Mouse (Mus musculus) midbrain, embryonic 15.5 days (tissue): ENCODE measurements around the gene Mrap2. TPM values are rescaled to one million over a fixed set of nuclear protein-coding genes. Genes with fewer than 3 reads are reported as not detected.
"Not testable (repeated sequence)": the region's sequence is repeated elsewhere in the genome, so short reads cannot be mapped to it uniquely, and the experiment has no call there.

Experiments
- ATAC-seq: fragments of 200-750 bp; cut with Nextera tagmentation; replicated peaks from 2 replicates; pipeline ENCODE4 v1.8.0; 2017; ENCODE audit warnings: moderate TSS enrichment
- H3K27ac ChIP-seq: fragments of 300-500 bp; sonication (generic); 2 replicates; pipeline ENCODE4 v1.5.1; 2015; ENCODE audit warnings: mild to moderate bottlenecking, inconsistent platforms
- H3K27me3 ChIP-seq: fragments of 300-500 bp; sonication (generic); replicated peaks from 2 replicates; pipeline ENCODE4 v1.6.1; 2015; ENCODE audit warnings: inconsistent platforms
- H3K36me3 ChIP-seq: fragments of 300-500 bp; sonication (generic); replicated peaks from 2 replicates; pipeline ENCODE4 v1.6.1; 2015; ENCODE audit warnings: inconsistent platforms
- H3K4me1 ChIP-seq: fragments of 300-500 bp; sonication (generic); 2 replicates; pipeline ENCODE4 v1.6.1; 2015; ENCODE audit warnings: inconsistent platforms
- H3K4me2 ChIP-seq: fragments of 300-500 bp; sonication (generic); 2 replicates; pipeline ENCODE4 v1.6.1; 2015; ENCODE audit warnings: inconsistent platforms, mild to moderate bottlenecking, moderate library complexity
- H3K4me3 ChIP-seq: fragments of 300-500 bp; sonication (generic); 2 replicates; pipeline ENCODE4 v1.5.1; 2015; ENCODE audit warnings: mild to moderate bottlenecking, inconsistent platforms
- H3K9ac ChIP-seq: fragments of 300-500 bp; sonication (generic); 2 replicates; pipeline ENCODE4 v1.6.1; 2015; ENCODE audit warnings: mild to moderate bottlenecking, inconsistent platforms
- H3K9me3 ChIP-seq: fragments of 300-500 bp; sonication (generic); 2 replicates; pipeline ENCODE4 v1.6.1; 2016; ENCODE audit warnings: inconsistent platforms
- WGBS: fragments of 180-500 bp; shearing (Covaris S2); methylation state at CpG from one replicate; pipeline ENCODE4 v1.1.7; 2015; ENCODE audit warnings: mixed read lengths; 5-methylcytosine and 5-hydroxymethylcytosine counted together
- polyA plus RNA-seq: library from polyadenylated mRNA; unstranded; fragments of >200 nt; fragmentation: Nextera tagmentation; extraction: Ambion mirVana; gene quantifications from 2 replicates; pipeline ENCODE4 v1.2.1, GENCODE M21; 2015

Mrap2 gene
- 2.3 TPM in 2 replicates for polyA plus RNA-seq

- Histone ChIP-seq H3K9me3 (no peaks in the 10 kb centered on the region), H3K9ac (peak within 1 kb of the TSS; percentile 38), H3K4me3 (peak within 1 kb of the TSS; percentile 45), H3K4me2 (peak within 1 kb of the TSS; percentile 91), H3K27ac (no peak within 1 kb of the TSS), H3K4me1 (peaks cover 17% of the 10 kb centered on the region), H3K36me3 (no peaks in the 10 kb centered on the region), H3K27me3 (peaks cover 15% of the 10 kb centered on the region)
- 1% methylated on average over 29 of the region's 29 CpGs for whole genome bisulfite sequencing
- peak; percentile 97 for ATAC-seq
Observed at GRCm38 (mm10) chr9:87144106-87144505, at the start of gene Mrap2. Gene Mrap2, plus strand, starts transcription at chr9:87144306.

GRCm38 (mm10) chr9:87097989-87098388, 46.1 kb upstream of the Mrap2 start:
- WGBS, result 55% methylated on average over 2 of the region's 2 CpGs
- no peak for ATAC-seq

GRCm38 (mm10) chr9:87115019-87115418, 29.1 kb upstream of the Mrap2 start:
- Histone ChIP-seq H3K9ac (no peak overlapping the region), H3K36me3 (no peaks in the 10 kb centered on the region), H3K4me1 (peaks cover 19% of the 10 kb centered on the region), H3K4me2 (peak overlapping the region; percentile 17), H3K27me3 (no peaks in the 10 kb centered on the region), H3K9me3 (no peaks in the 10 kb centered on the region), H3K4me3 (no peak overlapping the region), H3K27ac (peak overlapping the region; percentile 89)
- peak; percentile 65 for ATAC-seq
- 56% methylated on average over 5 of the region's 5 CpGs for WGBS

More at GRCm38 (mm10) chr9:87097989-87098388, 46.1 kb upstream of the Mrap2 start:
- Histone ChIP-seq H3K9me3 (no peaks in the 10 kb centered on the region), H3K4me1 (no peaks in the 10 kb centered on the region), H3K4me3 (no peak overlapping the region), H3K4me2 (no peak overlapping the region), H3K27ac (no peak overlapping the region), H3K27me3 (no peaks in the 10 kb centered on the region), H3K36me3 (no peaks in the 10 kb centered on the region), H3K9ac (no peak overlapping the region)

DNA sequence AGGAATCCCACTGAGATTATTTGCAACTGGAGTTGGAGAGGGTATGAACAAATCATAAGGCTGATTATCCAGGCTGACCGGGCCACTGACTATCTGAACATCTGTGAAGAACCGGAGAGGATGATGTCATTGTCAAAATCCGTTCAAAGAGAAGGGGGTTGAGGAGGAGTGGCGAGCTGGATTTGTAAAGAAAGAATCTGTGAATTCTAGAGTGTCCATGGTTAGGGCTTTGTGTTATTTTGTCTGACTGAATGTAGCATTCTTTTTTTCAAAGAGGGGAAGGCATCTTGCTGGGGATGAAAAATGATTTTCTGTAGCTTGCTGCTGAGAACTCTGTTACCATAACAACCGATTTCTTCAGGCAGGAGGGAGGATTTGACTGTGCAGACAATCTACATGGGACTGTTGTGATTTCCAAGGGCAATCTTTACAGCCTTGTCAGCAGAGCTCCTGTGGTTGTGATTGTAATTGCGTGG, 28.6 kb upstream of the Mrap2 start:
- Histone ChIP-seq H3K36me3 (no peaks in the 10 kb centered on the region), H3K4me1 (peaks cover 19% of the 10 kb centered on the region), H3K27ac (peak overlapping the region; percentile 89), H3K4me3 (no peak overlapping the region), H3K27me3 (no peaks in the 10 kb centered on the region), H3K4me2 (peak overlapping the region; percentile 17), H3K9ac (no peak overlapping the region), H3K9me3 (no peaks in the 10 kb centered on the region)
- peak; percentile 94 for ATAC-seq
- WGBS, result 14% methylated on average over 6 of the region's 6 CpGs

- Histone ChIP-seq H3K4me2 (peak overlapping the region; percentile 17), H3K36me3 (no peaks in the 10 kb centered on the region), H3K4me1 (peaks cover 19% of the 10 kb centered on the region), H3K27ac (peak overlapping the region; percentile 89), H3K27me3 (no peaks in the 10 kb centered on the region), H3K4me3 (no peak overlapping the region), H3K9ac (no peak overlapping the region), H3K9me3 (no peaks in the 10 kb centered on the region)
- ATAC-seq, result peak; percentile 55
- WGBS, result 59% methylated on average over 1 of the region's 1 CpGs
Observed at GRCm38 (mm10) chr9:87115978-87116377, 28.1 kb upstream of the Mrap2 start.

- WGBS, result 71% methylated on average over 3 of the region's 3 CpGs
- Histone ChIP-seq H3K9me3 (no peaks in the 10 kb centered on the region), H3K4me3 (no peak overlapping the region)
Observed at GRCm38 (mm10) chr9:87118996-87119395, 25.1 kb upstream of the Mrap2 start.

GRCm38 (mm10) chr9:87121956-87122493, 22.1 kb upstream of the Mrap2 start:
- no peaks in the 10 kb centered on the region for H3K27me3 ChIP-seq
- H3K4me3 ChIP-seq, result no peak overlapping the region
- no peak overlapping the region for H3K27ac ChIP-seq
- H3K36me3 ChIP-seq, result no peaks in the 10 kb centered on the region
- no peak overlapping the region for H3K4me2 ChIP-seq
- no peak overlapping the region for H3K9ac ChIP-seq
- no peaks in the 10 kb centered on the region for H3K4me1 ChIP-seq
- ATAC-seq, result peak; percentile 83
- no peaks in the 10 kb centered on the region for H3K9me3 ChIP-seq
- WGBS, result 61% methylated on average over 9 of the region's 9 CpGs

More at GRCm38 (mm10) chr9:87118996-87119395, 25.1 kb upstream of the Mrap2 start:
- no peak overlapping the region for H3K4me2 ChIP-seq
- H3K36me3 ChIP-seq, result no peaks in the 10 kb centered on the region
- no peak for ATAC-seq
- H3K27me3 ChIP-seq, result no peaks in the 10 kb centered on the region
- no peak overlapping the region for H3K27ac ChIP-seq
- peaks cover 19% of the 10 kb centered on the region for H3K4me1 ChIP-seq
- H3K9ac ChIP-seq, result no peak overlapping the region

DNA sequence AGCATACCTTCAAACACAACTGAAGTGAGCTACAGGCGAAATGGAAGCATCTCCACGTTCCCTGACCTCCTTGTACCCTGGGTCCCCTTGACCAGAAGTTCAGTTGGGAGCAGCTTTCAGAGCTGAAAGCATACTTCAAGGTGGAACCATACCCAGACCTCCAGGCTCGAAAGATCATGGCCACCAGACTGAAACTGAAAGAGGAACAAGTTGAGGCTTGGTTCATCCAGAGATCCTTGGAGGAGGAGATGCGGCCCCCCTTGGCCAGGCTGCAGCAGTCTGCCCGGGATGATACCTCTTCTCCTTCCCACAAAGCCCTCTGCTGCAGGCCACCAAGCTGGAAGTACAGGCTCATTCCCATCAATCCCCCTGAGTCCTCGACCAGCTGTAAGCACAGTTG, 17.1 kb upstream of the Mrap2 start:
- H3K36me3 ChIP-seq, H3K9me3 ChIP-seq, H3K4me2 ChIP-seq, H3K27ac ChIP-seq, H3K27me3 ChIP-seq, ATAC-seq, H3K4me1 ChIP-seq, H3K4me3 ChIP-seq, H3K9ac ChIP-seq: not testable (repeated sequence)
- 81% methylated on average over 6 of the region's 6 CpGs for WGBS

DNA sequence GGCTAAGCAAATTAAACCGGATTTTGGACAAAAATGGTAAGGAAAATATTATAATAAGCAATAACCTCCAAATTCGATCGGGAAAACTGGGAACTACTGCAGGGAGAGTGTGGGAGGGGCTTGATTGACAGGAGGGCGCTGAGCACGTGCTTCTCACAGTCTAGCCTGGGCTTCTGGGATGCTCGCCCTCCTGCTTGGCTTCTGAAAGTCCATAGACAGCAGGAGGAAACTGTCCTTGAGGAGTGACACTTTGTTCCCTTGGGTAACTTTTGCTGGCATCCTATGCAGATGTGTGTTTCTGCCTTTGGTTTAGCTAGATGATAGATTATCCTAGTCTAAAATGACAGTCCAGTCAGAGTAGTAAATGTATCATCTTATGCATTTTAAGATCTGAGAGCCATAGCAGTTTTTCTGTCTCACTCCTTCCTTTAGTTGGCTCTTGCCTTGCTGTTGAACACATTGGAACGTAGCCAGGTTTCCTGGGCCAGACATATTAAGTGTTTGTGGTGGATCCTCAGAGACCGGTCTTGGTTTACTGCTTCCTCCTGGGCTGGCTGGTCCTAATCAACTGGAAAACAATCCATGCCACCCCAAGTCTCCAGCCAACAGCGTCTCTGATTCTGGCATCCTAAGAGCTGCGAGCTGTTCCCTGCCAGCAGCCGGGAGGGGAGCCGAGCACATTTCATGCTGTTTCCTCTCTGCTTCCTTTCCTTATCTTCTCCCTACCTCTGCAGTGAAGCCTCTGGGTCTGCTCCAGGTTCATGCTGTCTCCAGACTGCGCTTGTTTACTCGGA, 8.1 kb upstream of the Mrap2 start:
- H3K4me2 ChIP-seq, result no peak overlapping the region
- no peaks in the 10 kb centered on the region for H3K27me3 ChIP-seq
- ATAC-seq, result no peak; the same call in 1 of the 2 replicates
- H3K9ac ChIP-seq, result no peak overlapping the region
- WGBS, result 59% methylated on average over 14 of the region's 14 CpGs
- H3K9me3 ChIP-seq, result no peaks in the 10 kb centered on the region
- H3K36me3 ChIP-seq, result no peaks in the 10 kb centered on the region
- H3K27ac ChIP-seq, result no peak overlapping the region; the same call in 1 of the 2 replicates
- H3K4me3 ChIP-seq, result no peak overlapping the region
- peaks cover 3% of the 10 kb centered on the region; the same call in 1 of the 2 replicates for H3K4me1 ChIP-seq

- Histone ChIP-seq H3K4me3 (no peak overlapping the region), H3K36me3 (no peaks in the 10 kb centered on the region), H3K27me3 (peaks cover 15% of the 10 kb centered on the region), H3K9ac (no peak overlapping the region), H3K27ac (no peak overlapping the region), H3K9me3 (no peaks in the 10 kb centered on the region), H3K4me1 (peaks cover 17% of the 10 kb centered on the region), H3K4me2 (no peak overlapping the region)
- WGBS, result 78% methylated on average over 3 of the region's 3 CpGs
- ATAC-seq, result no peak
Observed at GRCm38 (mm10) chr9:87143076-87143475, 1.0 kb upstream of the Mrap2 start.

DNA sequence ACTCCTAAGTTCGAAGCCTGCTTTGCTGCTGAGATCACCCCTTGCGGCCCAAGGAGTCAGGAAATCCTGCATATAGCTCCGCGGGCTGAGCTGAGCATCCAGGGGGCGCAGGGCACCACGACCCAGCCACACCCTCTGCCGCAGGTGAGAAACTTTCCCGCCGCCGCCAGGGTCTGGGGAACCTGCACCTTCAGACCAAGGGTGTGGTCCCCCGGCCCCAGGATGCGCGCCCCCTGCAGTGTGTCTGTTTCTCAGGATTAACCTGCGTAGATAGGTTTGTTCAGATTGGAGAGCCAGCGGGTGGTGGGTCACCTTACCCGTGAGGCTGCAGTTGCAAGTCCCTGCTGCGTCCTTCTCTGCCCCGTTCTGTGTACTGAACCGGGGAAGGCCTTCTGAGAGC, 426 bp downstream of the Mrap2 start:
- H3K4me1 ChIP-seq, result peaks cover 17% of the 10 kb centered on the region
- ATAC-seq, result peak; percentile 58
- H3K27ac ChIP-seq, result no peak overlapping the region
- peak overlapping the region; percentile 38 for H3K9ac ChIP-seq
- peaks cover 15% of the 10 kb centered on the region for H3K27me3 ChIP-seq
- peak overlapping the region; percentile 91 for H3K4me2 ChIP-seq
- WGBS, result 1% methylated on average over 19 of the region's 19 CpGs
- H3K4me3 ChIP-seq, result peak overlapping the region; percentile 45
- H3K9me3 ChIP-seq, result no peaks in the 10 kb centered on the region
- H3K36me3 ChIP-seq, result no peaks in the 10 kb centered on the region

- ATAC-seq, result peak; percentile 62
- WGBS, result 2% methylated on average over 15 of the region's 15 CpGs
Observed at GRCm38 (mm10) chr9:87145180-87145579, 1.1 kb downstream of the Mrap2 start.

More at GRCm38 (mm10) chr9:87145180-87145579, 1.1 kb downstream of the Mrap2 start:
- H3K36me3 ChIP-seq, result no peaks in the 10 kb centered on the region
- H3K27ac ChIP-seq, result no peak overlapping the region
- H3K4me3 ChIP-seq, result peak overlapping the region; percentile 45
- H3K9me3 ChIP-seq, result no peaks in the 10 kb centered on the region
- peaks cover 17% of the 10 kb centered on the region for H3K4me1 ChIP-seq
- H3K27me3 ChIP-seq, result peaks cover 15% of the 10 kb centered on the region
- peak overlapping the region; percentile 38; the same call in 1 of the 2 replicates for H3K9ac ChIP-seq
- peak overlapping the region; percentile 91 for H3K4me2 ChIP-seq
